Mouse (Mus musculus) lung, postnatal 36 days (tissue): ENCODE measurements around the gene Gm37240.
A peak's percentile ranks its signal among the peaks of the same experiment; 100 is the strongest.

Experiments
- DNase-seq: peaks from one replicate; pipeline ENCODE4 v3.0.0; 2022; ENCODE audit warnings: mixed read lengths

Gm37240 gene

GRCm38 (mm10) chr3:85106956-85107355 lies 780.4 kb downstream of the Gm37240 start:
- no peak for DNase-seq

- no peak for DNase-seq
These were observed 783.0 kb downstream of the Gm37240 start for GRCm38 (mm10) chr3:85104301-85104700.

- no peak for DNase-seq
These were observed 806.3 kb downstream of the Gm37240 start for GRCm38 (mm10) chr3:85080882-85081558.

GRCm38 (mm10) chr3:85064113-85064512 lies 823.2 kb downstream of the Gm37240 start:
- DNase-seq, result no peak

- DNase-seq, result no peak
These were observed 827.2 kb downstream of the Gm37240 start for GRCm38 (mm10) chr3:85060153-85060552.

DNA sequence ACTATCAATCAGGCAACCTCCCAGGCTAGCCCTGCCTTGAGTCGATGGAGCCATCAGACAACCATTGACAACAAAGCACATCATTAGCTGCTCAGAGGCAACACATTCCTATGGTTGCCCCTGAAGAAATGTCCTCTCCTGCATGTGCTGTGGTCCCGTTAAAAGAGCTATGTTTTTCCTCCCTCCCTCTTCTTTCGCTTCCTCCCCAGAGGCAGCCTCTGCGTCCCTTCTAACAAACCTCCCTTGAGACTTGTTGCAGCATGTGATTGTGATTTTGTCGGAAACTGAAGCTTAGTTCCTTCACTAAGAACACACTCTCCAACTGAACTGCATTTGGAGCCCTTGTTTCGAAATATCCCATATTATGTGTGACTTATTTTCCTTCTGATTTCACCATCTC lies 830.1 kb downstream of the Gm37240 start:
- no peak for DNase-seq

DNA sequence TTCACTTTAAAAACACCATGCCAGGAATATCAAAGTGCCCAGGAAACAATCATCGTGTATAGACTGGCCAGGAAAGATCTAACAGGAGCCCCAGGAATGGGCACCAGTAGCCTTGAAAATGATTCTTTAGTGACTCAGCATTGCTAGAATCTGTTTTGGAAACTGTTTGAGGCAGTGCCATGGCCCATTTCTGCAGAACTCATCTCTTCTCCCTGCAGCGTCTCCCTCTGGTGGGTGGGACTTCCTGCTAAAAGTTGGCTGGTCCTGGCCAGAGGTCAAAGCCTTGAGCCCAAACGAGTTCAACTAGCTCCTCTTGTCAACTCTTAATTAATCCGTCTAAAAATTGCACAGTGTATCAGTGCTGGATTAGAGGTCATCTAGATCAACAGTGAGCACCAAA lies 833.8 kb downstream of the Gm37240 start:
- no peak for DNase-seq

GRCm38 (mm10) chr3:85052196-85052595 lies 835.1 kb downstream of the Gm37240 start:
- no peak for DNase-seq

DNA sequence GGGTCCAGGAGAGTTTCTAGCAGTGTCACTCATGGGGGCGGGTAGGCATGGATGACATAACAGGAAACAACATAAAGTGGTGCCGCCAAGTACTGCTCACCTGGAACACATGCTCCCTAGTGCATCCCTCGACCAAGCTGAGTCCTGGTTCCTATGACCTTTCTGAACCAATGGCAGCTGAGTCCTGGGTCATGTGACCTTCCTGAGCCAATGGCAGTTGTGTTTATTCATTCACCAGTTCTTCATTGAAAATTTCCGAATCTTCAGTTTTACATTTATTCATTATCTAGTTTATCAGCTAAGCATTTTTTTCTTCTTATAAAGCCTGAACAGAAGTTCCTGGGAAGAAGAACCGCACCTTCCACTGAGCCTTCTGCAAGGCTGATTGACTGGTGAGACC lies 838.7 kb downstream of the Gm37240 start:
- DNase-seq, result no peak

DNA sequence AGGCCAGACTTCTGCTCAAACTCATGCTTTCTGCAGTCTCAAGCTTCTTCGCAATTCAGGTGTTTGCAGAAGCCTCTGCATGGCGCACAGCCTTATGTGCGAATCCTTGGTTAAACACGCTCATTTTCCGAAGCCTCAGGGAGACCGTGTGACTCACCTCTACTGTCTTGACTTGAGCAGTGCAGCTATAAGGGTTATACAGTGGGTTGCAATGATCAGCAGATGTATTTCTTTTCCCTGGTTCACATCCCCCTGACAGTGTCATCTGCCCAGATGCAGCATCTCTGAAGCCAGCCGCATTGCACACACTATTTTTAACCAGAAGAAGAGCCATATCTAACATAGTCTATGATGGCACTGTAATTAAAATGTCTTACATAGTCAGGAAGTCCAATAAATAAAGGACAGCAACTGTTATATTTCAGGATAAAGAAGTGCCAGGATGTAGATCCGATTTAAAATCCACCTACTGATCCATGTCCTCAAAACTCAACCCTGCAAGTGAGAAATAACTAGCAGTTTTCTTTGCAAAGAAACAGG lies 843.6 kb downstream of the Gm37240 start:
- no peak for DNase-seq

DNA sequence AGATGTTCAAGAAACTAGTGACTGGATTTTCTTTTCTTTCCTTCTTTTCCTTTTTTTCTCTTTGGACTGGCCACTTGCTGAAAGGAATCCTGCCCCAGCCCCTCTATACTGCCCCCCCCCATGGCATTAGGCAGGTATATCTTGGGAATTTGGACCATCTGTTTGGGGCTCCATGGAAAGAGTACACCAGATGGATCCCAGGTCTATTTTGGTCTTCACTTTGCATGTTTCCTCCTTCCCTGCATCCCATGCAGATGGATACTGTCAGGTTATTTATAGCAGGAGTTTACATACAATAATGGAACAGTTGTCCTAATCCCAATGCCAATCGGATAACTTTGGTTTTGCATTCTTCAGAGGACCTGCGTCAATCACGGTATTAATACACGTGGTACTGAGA lies 845.2 kb downstream of the Gm37240 start:
- no peak for DNase-seq

DNA sequence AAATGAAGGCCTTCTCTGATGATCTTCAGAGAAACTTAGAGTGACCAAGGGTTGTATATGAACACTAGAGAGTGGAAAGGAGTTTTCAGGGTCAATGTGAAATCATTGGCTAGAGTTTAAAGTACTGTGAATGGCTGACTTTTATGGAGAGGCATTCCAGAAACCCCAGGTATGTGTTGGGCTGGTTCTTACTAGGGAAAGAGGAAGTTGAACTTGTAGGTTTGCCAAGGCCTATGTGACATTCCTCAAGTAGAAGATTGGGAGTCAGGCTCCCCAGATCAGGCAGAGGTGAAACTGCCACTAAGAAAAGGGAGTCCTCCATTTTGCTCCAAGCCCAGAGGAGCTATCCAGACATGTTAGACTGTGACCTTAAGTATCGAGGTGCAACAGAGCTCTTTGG lies 858.2 kb downstream of the Gm37240 start:
- peak; percentile 50 for DNase-seq

DNA sequence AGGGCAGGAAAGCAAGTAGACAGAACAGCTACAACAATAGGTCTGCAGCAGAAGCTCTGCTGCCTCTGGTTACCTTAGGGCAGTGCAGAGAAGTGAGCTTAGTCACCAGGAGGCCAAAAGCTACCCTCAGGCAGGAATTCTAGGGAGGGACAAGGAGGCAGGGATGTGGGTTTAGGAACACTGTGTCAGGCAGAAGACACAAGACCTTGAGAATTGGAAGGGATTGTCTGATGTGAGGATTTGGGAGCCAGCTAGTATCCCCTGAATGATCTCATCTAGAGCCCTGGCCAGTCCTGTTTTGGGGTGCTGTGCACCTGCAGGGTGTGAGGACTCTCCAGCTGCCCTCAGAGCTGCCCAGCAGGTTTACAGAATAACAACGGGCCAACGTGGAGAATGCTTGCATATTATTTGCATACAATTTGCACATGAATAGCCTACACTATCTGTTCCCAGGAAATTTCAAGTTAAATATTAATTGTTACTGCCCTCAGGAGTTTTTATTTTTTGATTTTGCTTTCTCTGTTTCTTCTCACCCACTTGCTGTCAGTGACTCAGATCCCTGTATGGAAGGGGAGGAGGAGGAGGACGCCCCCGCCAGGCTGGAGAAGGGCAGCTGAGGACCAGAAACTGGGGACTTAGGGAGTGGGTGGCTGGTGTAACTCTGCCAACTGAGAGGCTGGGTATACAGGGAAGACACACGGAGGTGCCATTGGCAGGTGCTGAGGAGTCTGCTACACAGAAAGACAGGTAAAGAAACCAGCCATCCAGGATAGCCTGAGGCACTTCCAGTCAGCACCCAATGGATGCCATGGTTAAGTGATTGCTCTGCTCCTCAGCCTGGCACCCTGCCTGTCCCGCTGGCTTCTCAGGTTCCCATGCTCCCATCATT lies 862.3 kb downstream of the Gm37240 start:
- no peak for DNase-seq

DNA sequence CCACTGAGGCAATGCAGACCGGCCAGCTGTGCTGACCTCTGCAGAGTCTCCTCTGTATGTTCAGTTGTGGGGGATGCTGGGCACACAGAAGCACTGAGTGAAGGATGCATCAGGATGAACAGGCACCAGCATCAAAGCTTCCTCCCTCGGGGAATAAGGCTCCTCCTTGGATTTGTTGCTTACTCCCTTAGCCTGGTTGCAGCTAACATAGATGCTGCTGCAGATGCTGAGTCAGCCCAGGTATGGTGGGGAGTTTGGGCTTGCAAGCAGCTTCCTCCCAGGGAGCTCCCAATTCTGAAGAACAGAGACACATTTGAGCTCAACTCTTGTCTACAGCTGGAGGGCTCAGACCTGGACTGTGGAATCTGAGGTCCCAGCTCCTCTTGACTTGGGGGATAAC lies 863.1 kb downstream of the Gm37240 start:
- DNase-seq, result no peak

GRCm38 (mm10) chr3:85022800-85023199 lies 864.5 kb downstream of the Gm37240 start:
- DNase-seq, result peak; percentile 2

- DNase-seq, result no peak
These were observed 865.5 kb downstream of the Gm37240 start for GRCm38 (mm10) chr3:85021816-85022215.

- DNase-seq, result no peak
These were observed 867.2 kb downstream of the Gm37240 start for GRCm38 (mm10) chr3:85020137-85020536.

- no peak for DNase-seq
These were observed 871.7 kb downstream of the Gm37240 start for GRCm38 (mm10) chr3:85015667-85016066.

DNA sequence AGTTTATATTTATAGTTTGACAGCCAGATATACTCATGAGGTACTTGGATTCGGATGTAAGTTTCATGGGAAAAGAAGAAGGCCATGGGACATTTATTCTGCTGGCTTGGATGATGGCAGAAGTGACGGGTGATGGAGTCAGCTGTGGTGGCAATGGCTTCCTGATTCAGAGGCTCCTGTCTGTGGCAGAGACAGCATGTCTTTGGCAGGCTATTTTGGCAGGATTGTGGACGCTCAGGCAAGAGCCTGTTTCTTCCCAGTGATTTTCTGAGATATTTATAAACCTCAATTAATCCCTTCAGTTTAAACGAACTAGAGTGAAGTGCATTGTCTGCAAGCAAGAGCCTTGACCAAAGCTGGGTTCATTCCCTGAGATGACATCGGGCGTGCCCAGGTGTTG lies 874.4 kb downstream of the Gm37240 start:
- no peak for DNase-seq

- DNase-seq, result no peak
These were observed 882.1 kb downstream of the Gm37240 start for GRCm38 (mm10) chr3:85005257-85005656.

- DNase-seq, result no peak
These were observed 898.4 kb downstream of the Gm37240 start for GRCm38 (mm10) chr3:84988880-84989279.

GRCm38 (mm10) chr3:84985121-84985625 lies 902.1 kb downstream of the Gm37240 start:
- peak; percentile 7 for DNase-seq

DNA sequence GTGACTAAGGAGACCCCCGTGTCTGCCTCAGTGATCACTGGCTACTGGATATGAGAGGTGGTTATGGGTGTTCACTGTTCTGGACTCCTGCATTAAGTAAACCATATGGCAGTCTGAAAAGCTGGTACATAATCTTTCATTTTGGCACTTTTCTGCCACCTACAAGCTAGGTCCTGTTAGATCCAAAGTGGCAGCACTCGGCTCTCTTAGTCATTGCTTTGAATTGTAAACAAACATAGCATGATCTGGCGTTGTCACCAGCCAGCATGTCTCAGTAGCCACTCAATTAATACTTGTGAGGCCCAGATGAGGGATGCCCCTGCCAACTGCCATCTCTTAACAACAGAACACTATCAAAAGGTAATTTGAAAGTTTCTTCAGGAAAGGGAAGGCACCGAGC lies 904.6 kb downstream of the Gm37240 start:
- peak; percentile 37 for DNase-seq

DNA sequence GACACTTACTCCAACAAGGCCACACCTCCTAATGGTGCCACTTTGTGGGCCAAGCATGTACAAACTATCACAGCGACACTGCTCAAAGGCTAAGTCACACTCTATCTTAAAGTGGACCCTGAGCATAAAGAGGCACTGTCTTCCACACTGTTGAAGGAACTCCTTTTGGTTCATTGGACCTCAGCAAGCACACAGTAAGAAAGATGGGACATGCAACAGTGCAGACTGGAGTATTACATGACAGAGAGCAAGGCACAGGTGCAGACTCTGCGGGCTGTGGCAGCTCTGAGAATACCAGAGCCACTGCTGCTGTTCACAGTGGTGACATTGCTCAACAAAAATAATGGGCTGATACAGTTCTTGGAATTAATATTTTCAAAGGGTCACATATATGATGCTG lies 907.2 kb downstream of the Gm37240 start:
- no peak for DNase-seq
